Mouse (Mus musculus) neural tube, embryonic 11.5 days (tissue): ENCODE measurements around the gene Acot6. TPM values are rescaled to one million over a fixed set of nuclear protein-coding genes. Genes with fewer than 3 reads are reported as not detected.

Experiments
- ATAC-seq: fragments of 200-750 bp; cut with Nextera tagmentation; 2 replicates; pipeline ENCODE4 v1.8.0; 2017; ENCODE audit warnings: moderate number of reproducible peaks, mild to moderate bottlenecking, moderate TSS enrichment, moderate library complexity; ENCODE audit not compliant: insufficient read depth, low FRiP score, low TSS enrichment
- DNase-seq: peaks from one replicate; pipeline ENCODE4 v3.0.0-alpha.2; 2015; ENCODE audit warnings: low spot score
- H3K27ac ChIP-seq: fragments of 300-500 bp; sonication (generic); 2 replicates; pipeline ENCODE4 v1.5.1; 2014; ENCODE audit warnings: low read depth, mild to moderate bottlenecking, low read length
- H3K27me3 ChIP-seq: fragments of 300-500 bp; sonication (generic); 2 replicates; pipeline ENCODE4 v1.6.1; 2014; ENCODE audit warnings: mild to moderate bottlenecking, low read length, mixed read lengths; ENCODE audit not compliant: control insufficient read depth, insufficient read depth
- H3K36me3 ChIP-seq: fragments of 300-500 bp; sonication (generic); 2 replicates; pipeline ENCODE4 v1.6.1; 2014; ENCODE audit warnings: mild to moderate bottlenecking, low read length, moderate library complexity, mixed read lengths; ENCODE audit not compliant: control insufficient read depth, insufficient read depth
- H3K4me1 ChIP-seq: fragments of 300-500 bp; sonication (generic); 2 replicates; pipeline ENCODE4 v1.6.1; 2014; ENCODE audit warnings: low read length, mixed read lengths; ENCODE audit not compliant: control insufficient read depth, insufficient read depth
- H3K4me2 ChIP-seq: fragments of 300-500 bp; sonication (generic); 2 replicates; pipeline ENCODE4 v1.6.1; 2014; ENCODE audit warnings: low read depth, mild to moderate bottlenecking, moderate library complexity
- H3K4me3 ChIP-seq: fragments of 300-500 bp; sonication (generic); 2 replicates; pipeline ENCODE4 v1.5.1; 2014; ENCODE audit warnings: low read depth, low read length
- H3K9ac ChIP-seq: fragments of 300-500 bp; sonication (generic); 2 replicates; pipeline ENCODE4 v1.6.1; 2014; ENCODE audit warnings: mild to moderate bottlenecking, low read length
- H3K9me3 ChIP-seq: fragments of 300-500 bp; sonication (generic); 2 replicates; pipeline ENCODE4 v1.6.1; 2016; ENCODE audit warnings: low read length; ENCODE audit not compliant: control insufficient read depth
- WGBS: fragments of 180-500 bp; shearing (Covaris S2); extraction: QIAGEN DNeasy Blood & Tissue Kit; methylation state at CpG from one replicate; pipeline ENCODE4 v1.1.7; 2014; 5-methylcytosine and 5-hydroxymethylcytosine counted together
- polyA plus RNA-seq: library from polyadenylated mRNA; unstranded; fragments of >200 nt; fragmentation: Nextera tagmentation; extraction: Ambion mirVana; gene quantifications from 2 replicates; pipeline ENCODE4 v1.2.1, GENCODE M21; 2014

Acot6 gene
- polyA plus RNA-seq, 1 experiment from 2014 or later = 0.82 TPM

DNA sequence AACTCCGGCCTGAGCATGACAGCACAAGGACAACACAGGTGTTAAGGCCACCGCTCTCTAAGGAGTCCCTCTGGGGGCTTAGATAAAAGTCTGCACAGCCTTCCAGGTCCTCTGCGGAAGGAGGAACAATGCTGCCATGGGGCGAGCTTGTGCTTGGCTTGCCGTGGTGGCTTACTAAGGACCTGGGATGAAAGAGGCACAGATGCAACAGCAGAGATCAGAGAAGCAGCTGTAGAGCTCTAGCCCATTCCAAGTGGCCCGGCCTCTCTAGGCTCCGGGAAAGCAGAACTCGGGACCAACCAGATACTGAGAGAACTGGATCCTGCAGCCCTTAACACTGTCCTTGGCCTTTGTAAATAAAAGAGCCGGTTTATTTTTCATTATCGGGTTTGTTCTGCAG is 51.5 kb downstream of the Acot6 start:
- Histone ChIP-seq H3K27ac (no peak overlapping the region), H3K9me3 (no peaks in the 10 kb centered on the region), H3K9ac (no peak overlapping the region), H3K27me3 (no peaks in the 10 kb centered on the region), H3K4me2 (no peak overlapping the region), H3K4me1 (peaks cover 17% of the 10 kb centered on the region), H3K36me3 (peaks cover 2% of the 10 kb centered on the region; the same call in 1 of the 2 replicates), H3K4me3 (no peak overlapping the region)
- ATAC-seq (no peak), DNase-seq (no peak)
- 89% methylated on average over 10 of the region's 10 CpGs for WGBS

DNA sequence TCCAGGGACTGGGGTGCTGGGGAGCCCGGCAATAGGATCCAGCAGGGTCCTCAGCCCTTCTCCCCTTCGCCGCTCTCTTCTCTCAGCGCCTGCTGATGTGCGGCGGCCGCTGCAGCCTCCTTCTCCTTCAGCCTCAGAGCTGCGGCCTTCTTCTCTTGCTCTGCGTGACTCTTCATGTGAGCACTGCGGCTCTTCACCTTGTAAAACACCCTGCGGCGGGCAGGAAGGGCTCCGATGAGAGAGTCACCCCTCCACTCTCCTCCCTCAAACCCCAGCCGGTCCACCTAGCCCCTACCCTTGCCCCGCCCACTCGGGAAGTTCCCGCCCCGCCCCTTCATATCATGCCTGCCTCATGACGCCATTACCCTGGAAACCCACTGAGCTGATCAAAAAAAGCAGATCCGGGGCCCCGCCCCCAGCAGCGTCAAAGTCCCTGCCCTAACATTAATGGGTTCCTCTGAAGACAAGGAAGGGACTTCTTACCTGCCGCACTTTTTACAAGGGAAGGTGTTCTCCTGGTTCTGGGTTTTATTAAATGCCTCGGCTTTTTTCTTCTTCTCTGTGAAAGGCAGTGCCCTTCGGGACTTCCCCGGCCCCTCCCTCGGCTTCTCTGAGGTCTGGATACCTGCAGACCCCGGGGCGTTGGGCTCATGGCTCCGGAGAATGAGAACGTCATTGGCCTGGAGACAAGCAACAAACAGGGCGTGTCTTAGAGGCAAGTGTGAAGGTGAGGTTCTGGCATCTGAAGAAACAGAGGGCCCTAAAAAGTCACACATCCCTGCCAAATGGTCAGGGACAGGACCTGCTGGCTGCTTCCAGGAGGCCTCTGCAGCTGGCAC is 52.1 kb downstream of the Acot6 start:
- DNase-seq (no peak), ATAC-seq (no peak)
- H3K9ac ChIP-seq = no peak overlapping the region
- no peak overlapping the region for H3K4me2 ChIP-seq
- no peak overlapping the region for H3K27ac ChIP-seq
- H3K9me3 ChIP-seq = no peaks in the 10 kb centered on the region
- H3K4me1 ChIP-seq = peaks cover 17% of the 10 kb centered on the region
- H3K27me3 ChIP-seq = no peaks in the 10 kb centered on the region
- no peak overlapping the region for H3K4me3 ChIP-seq
- 65% methylated on average over 32 of the region's 32 CpGs for WGBS
- peaks cover 2% of the 10 kb centered on the region; the same call in 1 of the 2 replicates for H3K36me3 ChIP-seq

DNA sequence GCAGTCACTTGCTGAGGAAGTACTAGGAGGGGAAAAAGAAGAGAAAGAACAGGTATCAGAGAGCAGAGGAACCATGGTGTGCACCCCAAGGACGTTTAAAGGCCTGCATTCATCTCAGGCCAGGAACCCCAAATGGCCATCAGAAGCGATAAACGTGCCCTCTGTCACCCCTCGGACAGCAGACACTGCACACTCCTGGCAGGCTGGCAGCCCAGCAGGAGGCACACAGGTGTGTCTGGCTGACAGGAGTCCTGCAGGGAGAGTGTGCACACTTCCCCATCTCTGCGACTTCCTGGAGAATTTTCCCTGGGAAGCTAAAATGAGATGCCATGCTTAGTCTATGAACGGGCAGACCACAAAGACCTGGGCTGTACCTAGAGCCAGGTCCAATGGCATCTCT is 53.0 kb downstream of the Acot6 start:
- Histone ChIP-seq H3K4me3 (no peak overlapping the region), H3K9me3 (no peaks in the 10 kb centered on the region), H3K9ac (no peak overlapping the region), H3K4me1 (peaks cover 12% of the 10 kb centered on the region), H3K27me3 (no peaks in the 10 kb centered on the region), H3K36me3 (peaks cover 4% of the 10 kb centered on the region; the same call in 1 of the 2 replicates), H3K4me2 (no peak overlapping the region), H3K27ac (no peak overlapping the region)
- no peak for DNase-seq
- no peak for ATAC-seq
- WGBS = 79% methylated on average over 6 of the region's 6 CpGs

DNA sequence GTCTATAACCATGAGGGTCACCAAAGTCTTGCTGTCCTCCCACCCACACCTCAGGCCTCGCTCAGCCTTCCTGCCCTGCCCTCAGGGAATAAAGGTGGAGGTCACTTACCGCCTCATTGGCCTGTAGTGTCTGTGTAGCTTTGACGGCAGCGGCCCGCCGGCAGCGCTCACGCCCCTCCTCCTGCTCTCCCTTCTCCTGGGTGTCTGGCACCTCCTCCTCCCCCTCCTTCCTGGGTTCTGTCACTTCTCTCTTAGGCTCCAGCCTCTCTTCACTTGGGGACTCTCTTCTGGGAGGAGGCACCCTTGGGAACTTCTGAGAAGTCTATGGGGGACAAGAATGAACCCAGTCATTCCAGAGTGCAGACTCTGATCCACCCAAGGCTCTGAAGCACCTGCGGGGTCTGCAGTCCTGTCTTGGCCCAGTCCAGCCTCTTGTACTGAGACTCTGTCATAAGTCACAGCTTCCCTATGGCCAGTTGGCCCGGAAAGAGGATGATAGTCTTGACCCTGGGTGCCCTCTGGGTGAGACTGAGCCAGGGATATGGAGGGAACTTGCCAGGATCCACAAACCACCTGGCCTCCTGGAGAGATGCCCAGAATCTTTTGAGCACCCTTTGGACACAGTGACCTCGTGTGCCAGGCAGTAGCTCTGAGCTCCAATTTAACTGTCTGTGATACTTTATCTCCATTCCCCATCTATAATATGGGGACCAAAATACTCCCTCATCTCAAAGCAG is 54.5 kb downstream of the Acot6 start:
- Histone ChIP-seq H3K27ac (no peak overlapping the region), H3K27me3 (no peaks in the 10 kb centered on the region), H3K36me3 (peaks cover 4% of the 10 kb centered on the region; the same call in 1 of the 2 replicates), H3K9me3 (no peaks in the 10 kb centered on the region), H3K4me1 (peaks cover 3% of the 10 kb centered on the region; the same call in 1 of the 2 replicates), H3K4me3 (no peak overlapping the region), H3K4me2 (no peak overlapping the region), H3K9ac (no peak overlapping the region)
- 61% methylated on average over 11 of the region's 11 CpGs for WGBS
- DNase-seq (no peak), ATAC-seq (no peak)

DNA sequence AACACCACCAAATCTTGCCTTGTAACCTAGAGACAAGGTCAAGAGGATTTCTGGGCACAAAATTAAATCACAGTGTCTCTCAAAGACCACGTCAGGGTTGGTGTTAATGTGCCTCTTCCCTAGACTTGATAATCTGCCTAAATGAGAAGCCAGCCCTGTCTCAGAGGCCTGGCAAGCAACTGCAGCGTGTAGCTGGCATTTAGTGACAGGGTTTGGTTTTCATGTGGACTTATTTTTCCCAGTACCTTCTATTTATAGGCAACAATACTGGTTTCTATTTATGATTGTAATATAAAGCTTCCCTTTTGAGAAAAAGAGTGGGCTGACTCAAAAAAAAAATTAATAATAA is 55.0 kb downstream of the Acot6 start:
- peaks cover 4% of the 10 kb centered on the region; the same call in 1 of the 2 replicates for H3K36me3 ChIP-seq
- no peak overlapping the region for H3K27ac ChIP-seq
- no peak overlapping the region for H3K9ac ChIP-seq
- 84% methylated on average over 2 of the region's 2 CpGs for WGBS
- H3K4me3 ChIP-seq = no peak overlapping the region
- H3K27me3 ChIP-seq = no peaks in the 10 kb centered on the region
- H3K9me3 ChIP-seq = no peaks in the 10 kb centered on the region
- ATAC-seq (no peak), DNase-seq (no peak)
- 0 out of 2 replicates have a peak, but pooled peaks cover 2% of the 10 kb centered on the region for H3K4me1 ChIP-seq
- H3K4me2 ChIP-seq = no peak overlapping the region

DNA sequence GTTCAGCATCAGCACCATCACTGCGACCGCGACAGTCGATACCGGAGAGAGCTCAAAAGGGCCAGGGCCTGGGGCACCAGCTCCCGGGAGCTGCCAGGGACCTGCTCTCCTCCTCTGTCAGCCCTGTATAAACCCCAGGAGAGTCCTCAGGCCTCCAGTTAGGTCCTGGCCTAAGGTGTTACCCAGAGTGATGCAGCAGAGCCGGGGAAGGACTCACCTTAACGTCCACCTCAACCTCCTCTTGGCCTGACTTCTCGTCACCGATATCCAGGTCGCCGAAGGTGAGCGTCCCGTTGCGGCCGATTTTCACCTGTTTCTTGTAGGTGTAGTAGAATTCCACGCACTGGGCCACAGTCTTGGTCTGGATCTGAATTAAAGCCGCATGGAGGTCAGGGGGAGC is 55.8 kb downstream of the Acot6 start:
- Histone ChIP-seq H3K4me2 (no peak overlapping the region), H3K27me3 (no peaks in the 10 kb centered on the region), H3K4me3 (no peak overlapping the region), H3K4me1 (no peaks in the 10 kb centered on the region), H3K9me3 (no peaks in the 10 kb centered on the region), H3K36me3 (peaks cover 4% of the 10 kb centered on the region; the same call in 1 of the 2 replicates), H3K27ac (no peak overlapping the region), H3K9ac (no peak overlapping the region)
- 92% methylated on average over 18 of the region's 18 CpGs for WGBS
- no peak for ATAC-seq
- no peak for DNase-seq

DNA sequence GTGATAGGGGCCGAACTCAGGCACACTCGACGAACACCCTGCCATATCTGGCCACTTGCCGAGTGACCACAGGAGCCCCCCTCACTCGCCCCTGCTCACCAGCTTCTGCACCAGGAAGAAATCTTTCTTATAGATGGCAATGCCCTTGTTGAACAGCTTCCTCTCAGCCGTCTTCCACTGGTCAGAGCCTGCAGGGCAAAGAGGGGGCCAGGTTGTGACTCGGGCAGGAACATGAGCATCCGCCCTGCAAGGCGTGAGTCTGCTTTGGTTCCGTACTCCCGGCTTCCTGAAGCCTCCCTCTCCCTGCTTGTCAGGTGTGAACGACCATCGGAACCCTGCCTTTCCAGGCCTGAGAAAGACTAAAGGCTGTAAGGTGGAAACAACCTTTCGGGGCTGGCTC is 57.7 kb downstream of the Acot6 start:
- ATAC-seq (no peak), DNase-seq (no peak)
- no peaks in the 10 kb centered on the region for H3K9me3 ChIP-seq
- H3K27me3 ChIP-seq = no peaks in the 10 kb centered on the region
- H3K4me2 ChIP-seq = no peak overlapping the region
- H3K36me3 ChIP-seq = peaks cover 2% of the 10 kb centered on the region; the same call in 1 of the 2 replicates
- H3K27ac ChIP-seq = no peak overlapping the region
- H3K4me1 ChIP-seq = no peaks in the 10 kb centered on the region
- no peak overlapping the region for H3K4me3 ChIP-seq
- no peak overlapping the region for H3K9ac ChIP-seq
- 92% methylated on average over 14 of the region's 14 CpGs for WGBS

DNA sequence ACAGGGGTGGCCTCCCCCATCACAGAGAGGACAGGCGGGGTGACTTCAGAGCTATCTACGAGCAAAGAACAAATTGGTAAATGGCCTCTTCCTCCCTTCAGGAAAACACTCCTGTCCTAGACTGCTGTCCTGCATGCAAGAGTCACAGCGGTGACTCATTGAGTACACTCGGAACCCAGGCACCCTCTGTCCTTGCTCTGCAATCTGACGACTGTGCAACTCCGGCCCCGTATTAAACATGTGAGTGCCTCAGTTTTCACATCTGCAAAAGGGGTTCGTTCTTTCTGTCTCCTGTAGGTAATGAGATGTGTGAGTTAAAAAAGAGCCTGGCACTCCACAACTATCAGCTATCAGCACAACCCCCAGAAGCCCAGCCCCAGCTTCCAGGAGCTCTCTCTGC is 60.0 kb downstream of the Acot6 start:
- Histone ChIP-seq H3K4me2 (no peak overlapping the region), H3K27ac (no peak overlapping the region), H3K4me1 (no peaks in the 10 kb centered on the region), H3K36me3 (peaks cover 4% of the 10 kb centered on the region), H3K9ac (no peak overlapping the region), H3K27me3 (no peaks in the 10 kb centered on the region), H3K4me3 (no peak overlapping the region), H3K9me3 (no peaks in the 10 kb centered on the region)
- 92% methylated on average over 8 of the region's 8 CpGs for WGBS
- no peak for ATAC-seq
- DNase-seq = no peak
